Mouse (Mus musculus): ENCODE results near the gene Yars. TPM values are rescaled to one million over a fixed set of nuclear protein-coding genes. Genes with fewer than 3 reads are reported as not detected.

Yars gene
- polyA plus RNA-seq (2015; fragmentation: Nextera tagmentation; extraction: Ambion mirVana) = 75.5 and 83.2 TPM in 2 replicates

DNA sequence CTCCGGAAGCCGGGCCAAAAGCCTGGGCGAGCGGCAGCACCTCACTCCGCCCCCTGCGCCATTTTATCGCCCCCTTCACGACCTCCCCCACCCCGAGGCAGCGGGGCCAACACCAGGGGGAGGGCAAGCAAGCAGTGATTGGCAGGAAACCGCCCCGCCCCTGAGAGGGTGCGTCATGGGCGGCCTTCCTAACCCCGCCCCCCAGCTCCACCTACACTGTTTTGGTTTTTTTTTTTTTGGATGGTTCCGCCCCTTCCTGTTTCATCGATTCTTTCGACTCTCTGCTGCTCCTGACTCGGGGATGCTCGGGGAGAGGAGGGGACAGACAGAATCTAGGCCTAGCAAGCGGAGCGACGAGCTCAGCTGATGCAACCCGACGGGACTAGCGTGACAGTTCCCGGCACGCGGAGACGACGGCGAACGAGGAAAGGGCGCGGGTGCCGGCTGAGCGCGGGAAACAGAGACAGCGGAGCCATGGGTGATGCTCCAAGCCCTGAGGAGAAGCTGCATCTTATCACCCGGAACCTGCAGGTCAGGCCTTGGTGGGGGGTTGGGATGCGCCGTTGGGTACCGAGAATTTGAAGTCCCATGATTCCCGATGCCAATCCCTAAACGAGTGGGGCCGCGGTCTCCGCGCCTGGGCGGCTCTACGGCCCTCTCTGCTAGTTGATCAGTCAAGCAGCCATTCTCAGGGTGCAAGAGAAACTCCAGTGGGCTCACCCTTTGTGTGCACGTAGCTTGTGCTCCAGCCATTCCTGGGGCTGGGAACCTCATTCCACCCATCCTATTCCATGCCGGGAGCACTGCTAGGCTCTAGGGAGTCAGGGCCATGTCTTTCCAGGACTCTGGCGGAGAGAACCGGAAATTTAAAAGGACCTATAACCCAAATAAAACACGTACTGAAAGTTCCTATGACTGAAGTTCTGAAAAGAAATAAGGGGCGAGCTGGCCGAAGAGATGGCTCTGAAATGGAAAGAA, at the start of gene Yars, which contains the start of gene S100pbp:
Gene Yars (plus strand): TSS at position 219 of the 978 bp plus-strand sequence.
Gene S100pbp (minus strand): TSS at position 186 of the 978 bp plus-strand sequence.
- no peaks in the 10 kb centered on the region for H3K9me3 ChIP-seq (replicated peaks)
- H3K9ac ChIP-seq = peak within 1 kb of the TSS; percentile 63
- peak within 1 kb of the TSS; percentile 71 for H3K4me2 ChIP-seq (replicated peaks)
- ATAC-seq (ENCODE audit: insufficient number of reproducible peaks, low FRiP score, low TSS enrichment, low read depth) = peak; percentile 89
- WGBS = under 1% methylated on average over 55 of the region's 58 CpGs
- peak within 1 kb of the TSS; percentile 91 for H3K27ac ChIP-seq (replicated peaks)
- peak within 1 kb of the TSS; percentile 92 for H3K4me3 ChIP-seq (replicated peaks)
- H3K4me1 ChIP-seq = peaks cover 20% of the 10 kb centered on the region
- peaks cover 10% of the 10 kb centered on the region; the same call in 1 of the 2 replicates for H3K36me3 ChIP-seq
- H3K27me3 ChIP-seq = no peaks in the 10 kb centered on the region

DNA sequence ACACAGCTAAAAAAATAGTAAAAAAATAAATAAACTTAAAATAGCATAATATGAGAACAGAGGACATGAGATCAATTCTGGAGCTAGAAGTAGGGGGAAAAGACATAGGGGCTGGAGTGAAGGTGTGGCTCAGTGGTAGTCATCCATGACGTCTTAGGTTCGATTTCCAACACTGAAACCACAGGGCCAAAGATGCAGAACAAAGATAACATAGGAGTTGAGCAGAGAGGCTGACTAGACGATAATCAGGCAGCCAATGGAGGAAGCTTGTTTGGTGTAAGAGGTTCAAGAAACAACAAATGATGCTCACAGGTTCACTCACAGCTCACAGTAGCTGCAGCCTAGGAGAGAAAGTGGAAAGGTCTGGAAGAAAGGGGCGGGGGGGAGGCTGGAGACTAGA, 48.8 kb upstream of the Yars start:
- H3K4me2 ChIP-seq (replicated peaks) = no peak overlapping the region
- H3K36me3 ChIP-seq = no peaks in the 10 kb centered on the region
- WGBS = 79% methylated on average over 4 of the region's 4 CpGs
- H3K4me3 ChIP-seq (replicated peaks) = no peak overlapping the region
- no peaks in the 10 kb centered on the region for H3K9me3 ChIP-seq (replicated peaks)
- no peak overlapping the region for H3K9ac ChIP-seq
- peaks cover 54% of the 10 kb centered on the region for H3K4me1 ChIP-seq
- ATAC-seq (ENCODE audit: insufficient number of reproducible peaks, low FRiP score, low TSS enrichment, low read depth) = no peak
- H3K27me3 ChIP-seq = peaks cover 18% of the 10 kb centered on the region
- no peak overlapping the region for H3K27ac ChIP-seq (replicated peaks)

GRCm38 (mm10) chr4:129141560-129142438, 47.8 kb upstream of the Yars start:
- Histone ChIP-seq H3K9ac (no peak overlapping the region), H3K9me3 (replicated peaks) (no peaks in the 10 kb centered on the region), H3K27me3 (peaks cover 13% of the 10 kb centered on the region; the same call in 1 of the 2 replicates), H3K4me1 (peaks cover 47% of the 10 kb centered on the region), H3K4me3 (replicated peaks) (no peak overlapping the region), H3K4me2 (replicated peaks) (no peak overlapping the region), H3K36me3 (0 out of 2 replicates have a peak, but pooled peaks cover 2% of the 10 kb centered on the region), H3K27ac (replicated peaks) (0 out of 2 replicates have a peak overlapping the region, but pooled peaks have one; percentile 28)
- 67% methylated on average over 17 of the region's 17 CpGs for WGBS
- ATAC-seq (ENCODE audit: insufficient number of reproducible peaks, low FRiP score, low TSS enrichment, low read depth) = no peak

DNA sequence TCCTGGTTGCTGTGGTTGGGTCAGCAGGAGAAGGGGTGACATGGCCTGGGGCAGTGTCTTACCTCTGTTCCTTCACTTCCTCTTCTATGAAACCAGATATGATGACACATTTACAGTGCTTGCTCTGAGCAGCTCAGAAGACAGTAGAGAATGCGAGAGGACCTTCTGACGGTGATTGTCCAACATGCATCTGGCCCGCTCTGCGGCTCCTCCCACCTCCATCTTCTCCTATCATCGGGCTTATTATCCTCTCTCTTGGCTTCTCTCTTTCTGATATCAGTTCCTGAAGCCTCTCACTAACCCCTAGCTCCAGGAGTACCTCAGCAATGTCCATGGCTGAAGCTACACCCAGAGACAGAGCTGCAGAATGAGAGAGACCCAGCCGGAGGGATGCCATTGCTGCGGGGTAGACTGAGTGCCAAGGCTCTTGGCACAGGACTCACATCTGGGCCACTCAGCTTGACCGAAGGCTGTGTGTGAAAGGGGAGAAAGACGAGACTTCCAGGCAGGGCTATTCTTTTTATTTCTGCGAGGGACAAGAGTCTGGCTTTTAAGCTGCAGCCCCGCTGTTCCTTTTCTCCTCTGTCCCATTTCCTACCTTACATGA, 47.0 kb upstream of the Yars start:
- no peaks in the 10 kb centered on the region for H3K9me3 ChIP-seq (replicated peaks)
- no peak overlapping the region for H3K4me3 ChIP-seq (replicated peaks)
- 82% methylated on average over 11 of the region's 11 CpGs for WGBS
- H3K4me2 ChIP-seq (replicated peaks) = no peak overlapping the region
- H3K9ac ChIP-seq = no peak overlapping the region
- no peak for ATAC-seq (ENCODE audit: insufficient number of reproducible peaks, low FRiP score, low TSS enrichment, low read depth)
- peaks cover 40% of the 10 kb centered on the region for H3K4me1 ChIP-seq
- H3K36me3 ChIP-seq = 0 out of 2 replicates have a peak, but pooled peaks cover 3% of the 10 kb centered on the region
- H3K27ac ChIP-seq (replicated peaks) = no peak overlapping the region; the same call in 1 of the 2 replicates
- H3K27me3 ChIP-seq = peaks cover 7% of the 10 kb centered on the region; the same call in 1 of the 2 replicates

DNA sequence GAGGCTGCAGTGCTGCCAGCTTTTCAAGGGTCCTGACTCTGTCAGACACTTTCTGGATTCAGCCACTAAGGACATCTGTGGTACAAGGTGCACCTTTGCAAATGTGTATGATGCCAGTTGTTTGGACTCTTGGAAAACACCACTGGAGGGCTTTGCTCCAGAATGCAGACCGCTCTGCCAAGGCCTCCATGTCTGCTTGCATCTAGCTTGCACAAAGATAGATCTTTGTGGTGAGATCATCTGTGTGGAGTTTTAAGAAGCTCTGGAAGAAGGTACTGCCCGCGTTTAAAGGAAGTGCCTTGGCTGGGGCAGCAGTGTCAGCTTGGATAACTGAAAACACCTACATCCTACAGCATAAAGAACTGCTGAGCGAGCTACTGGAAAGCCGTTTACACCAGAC, 46.1 kb upstream of the Yars start:
- Histone ChIP-seq H3K9me3 (replicated peaks) (no peaks in the 10 kb centered on the region), H3K4me3 (replicated peaks) (no peak overlapping the region), H3K36me3 (0 out of 2 replicates have a peak, but pooled peaks cover 3% of the 10 kb centered on the region), H3K27me3 (no peaks in the 10 kb centered on the region), H3K4me2 (replicated peaks) (no peak overlapping the region), H3K9ac (no peak overlapping the region), H3K4me1 (peaks cover 35% of the 10 kb centered on the region), H3K27ac (replicated peaks) (peak overlapping the region; percentile 78)
- ATAC-seq (ENCODE audit: insufficient number of reproducible peaks, low FRiP score, low TSS enrichment, low read depth) = no peak
- 67% methylated on average over 5 of the region's 5 CpGs for WGBS

DNA sequence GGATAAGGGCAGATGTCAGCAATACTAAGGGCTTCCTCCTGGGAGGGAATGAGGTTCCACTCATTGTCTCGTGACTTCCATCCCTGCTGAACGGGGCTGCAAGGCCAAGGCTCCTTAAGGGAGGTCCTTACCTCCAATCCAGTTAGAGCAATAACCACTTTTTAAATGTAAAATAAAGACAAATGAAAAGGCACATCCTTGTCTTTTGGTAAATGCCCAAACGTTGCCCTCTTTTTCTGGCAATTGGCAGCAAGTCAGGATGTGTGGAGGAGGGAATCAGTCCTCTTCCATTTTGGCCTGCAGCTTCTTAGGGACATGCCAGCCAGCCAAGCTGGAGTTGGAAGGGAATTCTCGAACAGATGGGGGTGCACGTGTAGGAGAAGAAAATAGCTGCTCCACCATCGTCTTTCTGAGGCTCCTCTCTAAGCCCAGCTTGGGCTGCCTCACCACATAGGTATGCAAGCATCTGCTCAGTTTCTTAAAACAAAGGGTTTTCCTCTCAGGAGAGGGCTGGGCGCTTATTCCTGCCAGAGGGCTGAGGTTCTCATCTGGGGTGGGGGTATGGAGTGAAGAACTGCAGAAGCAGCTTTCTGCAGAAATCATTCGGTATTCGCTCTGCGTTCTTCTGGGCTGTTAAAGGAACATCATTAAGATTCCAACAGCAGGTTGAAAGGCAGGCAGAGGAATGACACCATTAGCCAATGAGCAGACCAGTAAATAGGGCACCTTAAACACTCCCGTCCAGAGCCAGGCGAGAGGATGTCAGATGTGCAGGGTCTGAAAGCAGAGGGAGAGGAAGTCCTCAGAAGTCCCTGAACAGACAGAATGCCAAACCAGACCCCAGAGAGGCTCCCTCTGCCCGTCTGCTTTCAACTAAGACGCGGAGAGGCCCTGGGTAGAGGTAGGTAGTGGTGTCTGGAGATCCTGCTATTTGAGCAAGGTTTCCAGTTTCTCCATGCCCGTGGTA, 44.9 kb upstream of the Yars start:
- 35% methylated on average over 16 of the region's 16 CpGs for WGBS
- peak; percentile 80 for ATAC-seq (ENCODE audit: insufficient number of reproducible peaks, low FRiP score, low TSS enrichment, low read depth)
- H3K9ac ChIP-seq = no peak overlapping the region
- H3K27me3 ChIP-seq = no peaks in the 10 kb centered on the region
- peak overlapping the region; percentile 78 for H3K27ac ChIP-seq (replicated peaks)
- peaks cover 35% of the 10 kb centered on the region for H3K4me1 ChIP-seq
- no peaks in the 10 kb centered on the region for H3K9me3 ChIP-seq (replicated peaks)
- H3K4me3 ChIP-seq (replicated peaks) = no peak overlapping the region
- H3K36me3 ChIP-seq = peaks cover 9% of the 10 kb centered on the region; the same call in 1 of the 2 replicates
- H3K4me2 ChIP-seq (replicated peaks) = no peak overlapping the region; the same call in 1 of the 2 replicates

GRCm38 (mm10) chr4:129145411-129145810, 44.1 kb upstream of the Yars start:
- Histone ChIP-seq H3K4me3 (replicated peaks) (no peak overlapping the region), H3K9ac (no peak overlapping the region), H3K4me2 (replicated peaks) (no peak overlapping the region), H3K36me3 (peaks cover 14% of the 10 kb centered on the region; the same call in 1 of the 2 replicates), H3K4me1 (peaks cover 30% of the 10 kb centered on the region), H3K9me3 (replicated peaks) (no peaks in the 10 kb centered on the region), H3K27ac (replicated peaks) (peak overlapping the region; percentile 78), H3K27me3 (no peaks in the 10 kb centered on the region)
- ATAC-seq (ENCODE audit: insufficient number of reproducible peaks, low FRiP score, low TSS enrichment, low read depth) = no peak
- WGBS = 70% methylated on average over 4 of the region's 4 CpGs

GRCm38 (mm10) chr4:129145943-129146342, 43.6 kb upstream of the Yars start:
- Histone ChIP-seq H3K4me1 (peaks cover 30% of the 10 kb centered on the region), H3K9ac (no peak overlapping the region), H3K4me2 (replicated peaks) (no peak overlapping the region), H3K9me3 (replicated peaks) (no peaks in the 10 kb centered on the region), H3K27me3 (no peaks in the 10 kb centered on the region), H3K36me3 (peaks cover 19% of the 10 kb centered on the region; the same call in 1 of the 2 replicates), H3K4me3 (replicated peaks) (no peak overlapping the region), H3K27ac (replicated peaks) (peak overlapping the region; percentile 44; the same call in 1 of the 2 replicates)
- no peak for ATAC-seq (ENCODE audit: insufficient number of reproducible peaks, low FRiP score, low TSS enrichment, low read depth)
- WGBS = 65% methylated on average over 4 of the region's 4 CpGs

DNA sequence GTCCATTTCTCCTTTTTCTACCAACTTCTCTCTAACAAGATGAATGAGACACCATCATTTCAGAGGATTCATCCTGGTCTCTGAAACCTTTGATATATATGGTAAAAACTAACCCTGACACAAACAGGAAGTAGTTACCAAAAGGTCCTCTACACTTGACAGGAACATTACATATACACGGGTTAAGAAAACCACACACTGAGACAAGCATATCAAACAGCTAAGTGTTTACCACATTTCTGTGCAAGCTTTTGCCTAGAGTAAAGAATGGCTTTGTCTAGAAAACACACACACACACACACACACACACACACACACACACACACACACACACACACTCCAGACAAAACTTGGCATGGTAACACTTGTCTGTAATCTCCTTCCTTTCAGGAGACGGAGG, 43.2 kb upstream of the Yars start:
- no peak overlapping the region for H3K9ac ChIP-seq
- peaks cover 23% of the 10 kb centered on the region for H3K36me3 ChIP-seq
- 28% methylated on average over 2 of the region's 2 CpGs for WGBS
- H3K9me3 ChIP-seq (replicated peaks) = no peaks in the 10 kb centered on the region
- no peak overlapping the region for H3K4me3 ChIP-seq (replicated peaks)
- no peak overlapping the region for H3K4me2 ChIP-seq (replicated peaks)
- ATAC-seq (ENCODE audit: insufficient number of reproducible peaks, low FRiP score, low TSS enrichment, low read depth) = no peak
- peak overlapping the region; percentile 19; the same call in 1 of the 2 replicates for H3K27ac ChIP-seq (replicated peaks)
- H3K27me3 ChIP-seq = no peaks in the 10 kb centered on the region
- H3K4me1 ChIP-seq = peaks cover 29% of the 10 kb centered on the region

All from embryonic facial prominence, embryonic 15.5 days (tissue).